Mouse (Mus musculus) erythroblast, embryonic 14.5 days (primary cell): Measurements from ENCODE around the gene Sh3d19.

Source experiments
- GATA1 ChIP-seq: IDR thresholded peaks from 2 replicates; pipeline ENCODE4 v1.6.1; 2012; ENCODE audit warnings: low read length, inconsistent platforms, mixed read lengths
- TAL1 ChIP-seq: IDR thresholded peaks from 3 replicates; pipeline ENCODE4 v1.6.1; 2012; ENCODE audit warnings: low read length, inconsistent platforms, mixed read lengths

GRCm38 (mm10) chr3:85927296-85927695 is 43.6 kb upstream of the Sh3d19 start:
- TF ChIP-seq GATA1: no peak
- TF ChIP-seq TAL1: no peak
